Comparison of ENCODE assay signal across 9 mouse cellular contexts in the genomic region with DNA sequence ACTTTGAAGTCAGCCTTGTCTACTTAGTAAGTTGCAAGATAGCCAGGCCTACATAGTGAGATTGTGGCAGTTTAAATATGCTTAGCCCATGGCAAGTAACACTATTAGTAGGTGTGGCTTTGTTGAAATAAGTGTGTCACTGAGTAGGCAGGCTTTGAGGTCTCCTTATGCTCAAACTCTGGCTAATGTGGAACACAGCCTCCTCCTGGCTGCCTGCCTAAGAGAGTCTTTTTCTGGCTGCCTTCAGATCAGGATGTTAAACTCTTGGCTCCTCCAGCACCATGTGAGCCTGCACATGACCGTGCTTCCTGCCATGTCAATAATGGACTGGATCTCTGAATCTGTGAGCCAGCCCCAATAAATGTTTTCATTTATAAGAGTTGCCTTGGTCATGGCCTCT. TPM values are rescaled to one million over a fixed set of nuclear protein-coding genes. Genes with fewer than 3 reads are reported as not detected.
DNase-seq lines count a peak whose midpoint lies in the region; ATAC-seq and TF ChIP-seq lines count a peak whose summit lies in the region.
"Had no signal": no experiment of that assay in that cellular context is flagged by ENCODE, and none has a peak within 500 bp of the region (broad histone marks: within the 10 kb centered on the region; RNA-seq: fewer than 3 reads in every experiment).

No protein-coding gene starts in this region.

- no peaks in the 10 kb centered on the region for H3K27me3 ChIP-seq in heart, adult 2 months (ENCODE audit: control insufficient read depth, insufficient read depth, low read length)
- no peaks in the 10 kb centered on the region for H3K27me3 ChIP-seq in heart, embryonic 12.5 days (replicated peaks)
- H3K27me3 ChIP-seq in hindbrain, embryonic 14.5 days (ENCODE audit: control insufficient read depth, insufficient read depth, low read length) = no peaks in the 10 kb centered on the region

- no peak for TF ChIP-seq EP300 in heart, adult 2 months (IDR thresholded peaks at IDR 0.05; ENCODE audit: insufficient read depth, low read depth, low read length)

- TF ChIP-seq CTCF in heart, adult 2 months (IDR thresholded peaks at IDR 0.05) = no peak

- TF ChIP-seq POLR2A in heart, adult 2 months (IDR thresholded peaks at IDR 0.05; ENCODE audit: insufficient read depth, low read depth, low read length) = no peak

- intact Hi-C loops in heart, adult 2 months (cut with DNase I) = no loop called here

- no peak overlapping the region for H3K9ac ChIP-seq in heart, adult 2 months (ENCODE audit: low read depth, low read length)
- H3K9ac ChIP-seq in heart, embryonic 12.5 days = no peak overlapping the region
- no peak overlapping the region for H3K9ac ChIP-seq in hindbrain, embryonic 14.5 days

- DNase-seq in heart, adult 2 months = peak; percentile 43 to 60
- peak; percentile 34 for DNase-seq in cerebellum, adult 8-10 months
- DNase-seq in kidney, adult 9 months = peak; percentile 69
- peak; percentile 24 for DNase-seq in right cerebral cortex, postnatal 25 days
- DNase-seq in c-Kit-positive CD71-positive TER-119-positive erythroid progenitor cells, embryonic 14.5 days (ENCODE audit: low spot score) = no peak
- DNase-seq in hindbrain, embryonic 14.5 days (ENCODE audit: low spot score) = no peak
- no peak for DNase-seq in adrenal gland, postnatal 4 days (ENCODE audit: low spot score in 2 of 2)

- H3K27ac ChIP-seq in heart, adult 2 months = 0 out of 2 replicates have a peak overlapping the region, but pooled peaks have one; percentile 11
- no peak overlapping the region for H3K27ac ChIP-seq in heart, embryonic 12.5 days (ENCODE audit: poor library complexity, severe bottlenecking)
- no peak overlapping the region for H3K27ac ChIP-seq in hindbrain, embryonic 14.5 days

- H3K9me3 ChIP-seq in heart, embryonic 12.5 days (replicated peaks) = no peaks in the 10 kb centered on the region
- H3K9me3 ChIP-seq in hindbrain, embryonic 14.5 days (ENCODE audit: control insufficient read depth, low read length) = no peaks in the 10 kb centered on the region

- ATAC-seq in heart, embryonic 12.5 days (ENCODE audit: insufficient number of reproducible peaks, low FRiP score) = no peak
- no peak for ATAC-seq in hindbrain, embryonic 14.5 days (ENCODE audit: low FRiP score)

- H3K4me3 ChIP-seq in heart, adult 2 months = no peak overlapping the region
- H3K4me3 ChIP-seq in heart, embryonic 12.5 days = no peak overlapping the region
- no peak overlapping the region for H3K4me3 ChIP-seq in hindbrain, embryonic 14.5 days (replicated peaks; ENCODE audit: low read length)

- H3K4me2 ChIP-seq in heart, embryonic 12.5 days = no peak overlapping the region
- H3K4me2 ChIP-seq in hindbrain, embryonic 14.5 days (replicated peaks) = no peak overlapping the region
- H3K4me2 ChIP-seq: liver, embryonic 11.5 days had no signal

- 31% methylated on average over 1 of the region's 1 CpGs for WGBS in heart, adult 2 months
- WGBS in heart, embryonic 12.5 days = 77% methylated on average over 1 of the region's 1 CpGs
- WGBS in hindbrain, embryonic 14.5 days = 71% methylated on average over 1 of the region's 1 CpGs

- H3K4me1 ChIP-seq in heart, adult 2 months (ENCODE audit: control insufficient read depth, insufficient read depth, low read length) = peaks cover 1% of the 10 kb centered on the region
- no peaks in the 10 kb centered on the region for H3K4me1 ChIP-seq in heart, embryonic 12.5 days (replicated peaks)
- no peaks in the 10 kb centered on the region for H3K4me1 ChIP-seq in hindbrain, embryonic 14.5 days (replicated peaks; ENCODE audit: control insufficient read depth, insufficient read depth, low read length)

- no peaks in the 10 kb centered on the region for H3K36me3 ChIP-seq in heart, adult 2 months (ENCODE audit: control insufficient read depth, insufficient read depth, low read length)
- H3K36me3 ChIP-seq in heart, embryonic 12.5 days = no peaks in the 10 kb centered on the region
- H3K36me3 ChIP-seq in hindbrain, embryonic 14.5 days (replicated peaks; ENCODE audit: control insufficient read depth, insufficient read depth) = no peaks in the 10 kb centered on the region

- no peaks in the 10 kb centered on the region for H3K79me2 ChIP-seq in heart, adult 2 months (replicated peaks; ENCODE audit: control insufficient read depth, insufficient read depth, low read length)

RNA-seq across cellular contexts. Expression of a gene that starts 8.5 kb away (rescaled TPM):
- 100 to 1,000 TPM in 1 of 2 experiments, 10 to 100 TPM in 1; 93.2 to 133 TPM for total RNA-seq in heart, adult 2 months (2021)
- polyA plus RNA-seq in heart, adult 2 months (2012; rRNA removed) = 29.2 and 57.0 TPM in 2 replicates
- polyA plus RNA-seq in heart, embryonic 12.5 days (2016; fragmentation: Nextera tagmentation; extraction: Ambion mirVana) = 24.1 and 25.9 TPM in 2 replicates
- polyA plus RNA-seq in hindbrain, embryonic 14.5 days (2014; fragmentation: Nextera tagmentation; extraction: Ambion mirVana) = 23.5 and 25.6 TPM in 2 replicates
- 10 to 100 TPM; 80.3 to 82.8 TPM for total RNA-seq in adrenal gland, postnatal 4 days (2021)

RNA-seq across cellular contexts. Expression of a gene that starts 29.3 kb away (rescaled TPM):
- total RNA-seq in heart, adult 2 months (2021) = 10 to 100 TPM; 45.6 to 49.0 TPM
- polyA plus RNA-seq in heart, adult 2 months (2012; rRNA removed) = 19.4 and 30.7 TPM in 2 replicates
- polyA plus RNA-seq in heart, embryonic 12.5 days (2016; fragmentation: Nextera tagmentation; extraction: Ambion mirVana) = 17.1 and 21.1 TPM in 2 replicates
- polyA plus RNA-seq in hindbrain, embryonic 14.5 days (2014; fragmentation: Nextera tagmentation; extraction: Ambion mirVana) = 44.7 and 44.9 TPM in 2 replicates
- total RNA-seq in adrenal gland, postnatal 4 days (2021) = 100 to 1,000 TPM; 142 to 178 TPM

Comparison
In these comparisons a context has a peak if more than half of its experiments do, and no peak if none do; other contexts are left out.
1. DNase-seq: peak in heart, adult 2 months (2 of 2), cerebellum, adult 8-10 months (single experiment), kidney, adult 9 months (single experiment) and right cerebral cortex, postnatal 25 days (single experiment); none in c-Kit-positive CD71-positive TER-119-positive erythroid progenitor cells, embryonic 14.5 days (single experiment), hindbrain, embryonic 14.5 days (single experiment) and adrenal gland, postnatal 4 days (0 of 2).